Mouse (Mus musculus): ENCODE results near the gene Nek9.
A peak's percentile ranks its signal among the peaks of the same experiment; 100 is the strongest.

The Nek9 gene

GRCm38 (mm10) chr12:85346374-85346773 lies 7.2 kb upstream of the Nek9 start:
- peak in 1 of 2 experiments; percentile 66 for DNase-seq

GRCm38 (mm10) chr12:85345559-85345958 lies 6.4 kb upstream of the Nek9 start:
- DNase-seq = no peak

- DNase-seq = no peak
These were observed 5.1 kb upstream of the Nek9 start for GRCm38 (mm10) chr12:85344252-85344651.

GRCm38 (mm10) chr12:85342310-85342709 lies 3.1 kb upstream of the Nek9 start:
- DNase-seq = no peak

- peak in 1 of 2 experiments; percentile 40 for DNase-seq
These were observed 2.0 kb upstream of the Nek9 start for GRCm38 (mm10) chr12:85341131-85341530.

GRCm38 (mm10) chr12:85339947-85340346 lies 785 bp upstream of the Nek9 start:
- DNase-seq = peak; percentile 59 to 67

GRCm38 (mm10) chr12:85338815-85339214 lies 347 bp downstream of the Nek9 start:
- no peak for DNase-seq

- DNase-seq = no peak
These were observed 1.4 kb downstream of the Nek9 start for GRCm38 (mm10) chr12:85337567-85338311.

- DNase-seq = peak; percentile 31 to 62
These were observed 9.0 kb downstream of the Nek9 start for GRCm38 (mm10) chr12:85330153-85330552.

GRCm38 (mm10) chr12:85308651-85309050 lies 30.5 kb downstream of the Nek9 start:
- no peak for DNase-seq

GRCm38 (mm10) chr12:85305247-85305892 lies 33.8 kb downstream of the Nek9 start:
- DNase-seq = peak; percentile 79 to 81

- DNase-seq = no peak
These were observed 34.4 kb downstream of the Nek9 start for GRCm38 (mm10) chr12:85304725-85305124.

- DNase-seq = no peak
These were observed 35.9 kb downstream of the Nek9 start for GRCm38 (mm10) chr12:85303256-85303655.

GRCm38 (mm10) chr12:85298835-85299180 lies 40.4 kb downstream of the Nek9 start:
- DNase-seq = no peak

GRCm38 (mm10) chr12:85298127-85298834 lies 40.9 kb downstream of the Nek9 start:
- DNase-seq = no peak

GRCm38 (mm10) chr12:85297345-85297997 lies 41.7 kb downstream of the Nek9 start:
- DNase-seq = no peak

- DNase-seq = no peak
These were observed 42.2 kb downstream of the Nek9 start for GRCm38 (mm10) chr12:85296915-85297314.

GRCm38 (mm10) chr12:85295506-85295905 lies 43.7 kb downstream of the Nek9 start:
- DNase-seq = no peak

GRCm38 (mm10) chr12:85292906-85293305 lies 46.3 kb downstream of the Nek9 start:
- no peak for DNase-seq

- DNase-seq = no peak
These were observed 46.9 kb downstream of the Nek9 start for GRCm38 (mm10) chr12:85292288-85292687.

- no peak for DNase-seq
These were observed 47.6 kb downstream of the Nek9 start for GRCm38 (mm10) chr12:85291541-85291940.

GRCm38 (mm10) chr12:85290633-85291032 lies 48.5 kb downstream of the Nek9 start:
- no peak for DNase-seq

Data from lung, adult 18-20 months (tissue).